Mouse (Mus musculus) liver, embryonic 16.5 days (tissue): ENCODE results near the gene Slc15a5. TPM values are rescaled to one million over a fixed set of nuclear protein-coding genes. Genes with fewer than 3 reads are reported as not detected.

Experiments
- ATAC-seq: fragments of 200-750 bp; cut with Nextera tagmentation; 2 replicates; pipeline ENCODE4 v1.8.0; 2017; ENCODE audit warnings: low read depth, mild to moderate bottlenecking, moderate number of reproducible peaks, moderate library complexity
- H3K27ac ChIP-seq: fragments of 300-500 bp; sonication (generic); 2 replicates; pipeline ENCODE4 v1.5.1; 2014; ENCODE audit warnings: mild to moderate bottlenecking, low read length
- H3K27me3 ChIP-seq: fragments of 300-500 bp; sonication (generic); 2 replicates; pipeline ENCODE4 v1.6.1; 2014; ENCODE audit warnings: low read depth, low read length, mixed read lengths; ENCODE audit not compliant: control insufficient read depth, insufficient read depth
- H3K36me3 ChIP-seq: fragments of 300-500 bp; sonication (generic); 2 replicates; pipeline ENCODE4 v1.6.1; 2014; ENCODE audit warnings: mild to moderate bottlenecking; ENCODE audit not compliant: control insufficient read depth, insufficient read depth
- H3K4me1 ChIP-seq: fragments of 300-500 bp; sonication (generic); 2 replicates; pipeline ENCODE4 v1.6.1; 2014; ENCODE audit warnings: low read depth, low read length, mixed read lengths; ENCODE audit not compliant: control insufficient read depth
- H3K4me2 ChIP-seq: fragments of 300-500 bp; sonication (generic); 2 replicates; pipeline ENCODE4 v1.6.1; 2014; ENCODE audit warnings: low read depth, low read length, mixed read lengths
- H3K4me3 ChIP-seq: fragments of 300-500 bp; sonication (generic); 2 replicates; pipeline ENCODE4 v1.5.1; 2014; ENCODE audit warnings: low read depth, mild to moderate bottlenecking, low read length
- H3K9ac ChIP-seq: fragments of 300-500 bp; sonication (generic); 2 replicates; pipeline ENCODE4 v1.6.1; 2014; ENCODE audit warnings: low read depth, low read length
- H3K9me3 ChIP-seq: fragments of 300-500 bp; sonication (generic); replicated peaks from 2 replicates; pipeline ENCODE4 v1.6.1; 2016; ENCODE audit warnings: low read length; ENCODE audit not compliant: control insufficient read depth
- WGBS: fragments of 180-500 bp; shearing (Covaris S2); extraction: QIAGEN DNeasy Blood & Tissue Kit; methylation state at CpG from one replicate; pipeline ENCODE4 v1.1.7; 2014; ENCODE audit not compliant: insufficient replicate concordance; 5-methylcytosine and 5-hydroxymethylcytosine counted together
- polyA plus RNA-seq: library from polyadenylated mRNA; unstranded; fragments of >200 nt; fragmentation: Nextera tagmentation; extraction: Ambion mirVana; gene quantifications from 2 replicates; pipeline ENCODE4 v1.2.1, GENCODE M21; 2015

Slc15a5 gene
- polyA plus RNA-seq, 1 experiment from 2014 or later, result not detected

DNA sequence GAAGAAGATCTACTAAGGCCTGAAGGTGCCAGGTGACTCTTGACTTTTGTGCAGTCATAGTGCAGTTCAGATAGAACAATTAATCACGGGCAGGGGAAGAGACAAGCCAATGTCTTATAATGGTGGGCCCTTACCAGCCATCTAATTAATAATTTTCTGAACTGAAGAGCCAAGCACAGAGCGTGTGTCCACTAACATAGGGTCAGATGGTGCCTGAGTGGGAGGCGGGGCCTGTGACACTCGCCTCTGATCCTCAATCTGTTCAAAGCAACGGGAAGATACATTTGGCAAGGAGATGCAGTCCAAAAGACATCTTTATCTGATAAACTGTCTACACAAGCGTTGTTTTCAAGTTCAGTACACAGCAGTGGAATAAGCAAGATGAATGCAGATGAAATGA, 122.1 kb downstream of the Slc15a5 start:
- whole genome bisulfite sequencing, result 63% methylated on average over 6 of the region's 6 CpGs
- no peak overlapping the region for H3K4me2 ChIP-seq
- H3K9me3 ChIP-seq, result no peaks in the 10 kb centered on the region
- no peak overlapping the region for H3K27ac ChIP-seq
- H3K4me3 ChIP-seq, result no peak overlapping the region
- no peak for ATAC-seq
- H3K4me1 ChIP-seq, result no peaks in the 10 kb centered on the region
- H3K9ac ChIP-seq, result no peak overlapping the region
- no peaks in the 10 kb centered on the region for H3K36me3 ChIP-seq
- no peaks in the 10 kb centered on the region for H3K27me3 ChIP-seq

DNA sequence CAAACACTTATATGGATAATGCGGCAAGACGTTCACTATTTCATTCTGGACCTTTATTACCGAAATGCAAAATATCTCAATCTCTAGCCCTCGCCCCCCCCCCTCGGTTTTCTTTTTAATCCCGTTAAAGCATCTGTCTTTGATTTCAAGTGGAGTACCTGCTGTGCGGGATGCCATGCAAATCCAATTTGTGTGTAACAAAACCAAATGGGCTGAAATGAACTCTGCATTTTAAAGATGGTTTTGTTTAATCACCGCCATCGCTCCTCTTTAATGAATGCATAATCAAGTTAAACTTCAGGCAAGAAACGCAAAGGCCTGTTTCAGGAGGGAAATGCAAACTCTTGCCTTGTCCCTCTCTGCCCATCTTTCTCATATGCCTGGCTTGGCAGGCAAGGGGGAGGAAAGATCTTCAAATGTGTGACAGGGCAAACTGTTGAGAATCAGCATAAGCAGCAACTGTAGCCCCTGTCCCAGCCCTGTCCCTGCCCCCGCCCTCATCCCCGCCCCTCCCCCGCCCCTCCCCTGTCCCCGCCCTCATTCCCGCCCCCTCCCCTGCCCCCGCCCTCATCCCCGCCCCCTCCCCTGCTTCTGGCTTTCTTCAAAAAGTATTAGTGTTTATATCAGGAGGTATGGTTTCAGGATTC, 122.8 kb downstream of the Slc15a5 start:
- H3K4me3 ChIP-seq, result no peak overlapping the region
- H3K27me3 ChIP-seq, result no peaks in the 10 kb centered on the region
- H3K4me1 ChIP-seq, result no peaks in the 10 kb centered on the region
- no peaks in the 10 kb centered on the region for H3K9me3 ChIP-seq
- no peak overlapping the region for H3K9ac ChIP-seq
- no peaks in the 10 kb centered on the region for H3K36me3 ChIP-seq
- ATAC-seq, result no peak
- 60% methylated on average over 12 of the region's 17 CpGs for WGBS
- no peak overlapping the region for H3K27ac ChIP-seq
- no peak overlapping the region for H3K4me2 ChIP-seq

DNA sequence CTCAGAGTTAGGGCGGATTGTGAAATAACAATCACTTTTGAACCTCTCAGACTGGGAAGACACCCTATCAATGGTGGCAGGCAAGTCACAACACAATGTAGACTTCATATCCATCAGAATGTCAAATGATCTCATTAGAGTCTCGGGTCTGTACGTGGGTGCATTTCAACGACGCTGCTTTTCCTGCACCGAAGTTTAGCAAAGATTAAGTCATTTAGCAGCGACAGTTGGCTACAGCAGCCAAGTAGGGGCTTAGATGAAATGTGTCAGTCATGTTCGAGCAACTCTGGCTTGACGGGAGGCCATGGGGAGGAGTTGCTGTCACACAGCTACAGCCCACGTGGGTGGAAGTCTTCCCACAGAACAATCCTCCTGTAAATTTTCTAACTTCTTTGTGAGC, 133.2 kb downstream of the Slc15a5 start:
- Histone ChIP-seq H3K9me3 (no peaks in the 10 kb centered on the region), H3K4me2 (no peak overlapping the region), H3K9ac (no peak overlapping the region), H3K4me3 (no peak overlapping the region), H3K4me1 (no peaks in the 10 kb centered on the region), H3K27me3 (no peaks in the 10 kb centered on the region), H3K36me3 (no peaks in the 10 kb centered on the region), H3K27ac (no peak overlapping the region)
- 59% methylated on average over 10 of the region's 10 CpGs for WGBS
- no peak for ATAC-seq

DNA sequence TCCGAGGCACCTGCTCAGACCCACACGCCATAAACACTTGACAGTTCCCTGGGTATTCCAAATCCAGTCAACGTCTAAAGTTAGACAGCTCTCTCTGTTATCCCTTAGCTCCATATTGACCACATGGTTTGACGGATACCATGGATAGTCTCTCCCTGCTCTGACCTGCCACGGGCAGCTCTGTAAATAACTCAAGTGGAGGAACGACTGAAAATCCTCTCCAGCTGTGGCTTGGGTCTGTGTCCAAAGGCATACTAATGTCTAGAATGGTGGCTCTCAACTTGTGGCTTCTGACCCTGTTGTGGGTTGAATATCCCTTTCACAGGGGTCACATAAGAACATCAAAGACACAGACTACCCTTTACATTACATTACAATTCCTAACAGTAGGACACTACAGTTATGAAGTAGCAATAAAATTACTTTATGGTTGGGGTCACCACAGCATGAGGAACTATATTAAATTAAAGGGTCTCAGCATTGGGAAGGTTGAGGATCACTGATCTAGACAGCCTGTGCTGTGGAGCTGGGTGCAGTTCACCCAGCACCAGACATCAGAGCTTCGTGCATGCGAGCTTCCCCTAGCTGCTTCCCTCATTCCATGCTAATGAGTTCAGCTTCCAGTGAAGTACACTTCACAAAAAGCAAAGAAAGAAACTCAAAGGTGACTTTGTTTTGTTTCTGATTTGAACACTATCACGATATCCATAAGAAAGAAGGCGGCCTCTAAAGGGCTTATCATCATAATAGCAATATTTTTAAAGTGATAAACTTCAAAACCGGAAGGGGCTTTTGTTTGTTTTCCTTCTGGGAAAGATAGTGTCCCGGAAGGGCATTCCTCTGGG, 139.1 kb downstream of the Slc15a5 start:
- no peak overlapping the region for H3K9ac ChIP-seq
- no peaks in the 10 kb centered on the region for H3K4me1 ChIP-seq
- H3K27me3 ChIP-seq, result no peaks in the 10 kb centered on the region
- H3K27ac ChIP-seq, result no peak overlapping the region
- H3K9me3 ChIP-seq, result no peaks in the 10 kb centered on the region
- 45% methylated on average over 12 of the region's 12 CpGs for WGBS
- H3K4me3 ChIP-seq, result no peak overlapping the region
- no peaks in the 10 kb centered on the region for H3K36me3 ChIP-seq
- ATAC-seq, result no peak
- H3K4me2 ChIP-seq, result no peak overlapping the region

DNA sequence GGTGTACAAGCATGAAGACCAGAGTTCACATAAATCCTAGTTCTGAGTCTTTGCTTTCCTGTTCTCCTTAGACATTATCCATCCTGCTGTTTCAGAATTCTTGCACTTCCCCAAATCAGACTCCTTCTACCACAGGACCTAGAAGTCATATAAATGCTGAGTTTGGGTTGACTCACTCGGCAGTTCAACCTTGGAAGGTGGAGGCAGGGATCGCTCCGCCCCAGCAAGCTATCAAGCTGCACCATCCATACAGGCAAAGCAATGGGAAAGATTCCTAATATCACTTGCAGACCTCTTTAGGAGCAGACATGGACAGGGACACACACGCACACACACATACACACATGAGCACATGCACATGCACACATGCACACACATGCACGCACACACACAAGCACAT, 142.2 kb downstream of the Slc15a5 start:
- Histone ChIP-seq H3K9ac (no peak overlapping the region), H3K4me1 (no peaks in the 10 kb centered on the region), H3K27me3 (no peaks in the 10 kb centered on the region), H3K9me3 (no peaks in the 10 kb centered on the region), H3K4me3 (no peak overlapping the region), H3K27ac (no peak overlapping the region), H3K4me2 (no peak overlapping the region), H3K36me3 (no peaks in the 10 kb centered on the region)
- WGBS, result 73% methylated on average over 5 of the region's 5 CpGs
- no peak for ATAC-seq

DNA sequence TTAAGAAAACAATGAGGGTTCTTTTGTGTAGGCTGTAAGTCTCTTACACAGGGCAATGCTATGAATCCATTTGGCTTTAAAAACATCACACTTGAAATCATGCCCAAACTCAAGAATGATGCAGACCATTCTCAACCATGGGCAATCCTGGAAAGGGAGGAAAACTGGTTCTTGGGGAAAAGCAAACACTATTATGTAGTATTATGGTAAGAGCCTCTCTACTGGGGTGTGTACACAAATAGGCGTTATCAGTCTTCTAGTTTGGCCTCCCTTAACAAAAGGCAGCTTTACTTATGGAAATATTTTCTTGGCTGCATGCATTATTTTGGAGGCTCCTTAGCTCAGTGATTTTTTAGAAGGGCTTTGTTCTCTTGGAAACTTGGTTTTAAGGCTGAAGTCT, 143.4 kb downstream of the Slc15a5 start:
- no peaks in the 10 kb centered on the region for H3K4me1 ChIP-seq
- H3K27ac ChIP-seq, result no peak overlapping the region
- H3K9me3 ChIP-seq, result no peaks in the 10 kb centered on the region
- H3K4me2 ChIP-seq, result no peak overlapping the region
- ATAC-seq, result no peak
- H3K4me3 ChIP-seq, result no peak overlapping the region
- no peaks in the 10 kb centered on the region for H3K27me3 ChIP-seq
- 50% methylated on average over 1 of the region's 1 CpGs for WGBS
- H3K36me3 ChIP-seq, result no peaks in the 10 kb centered on the region
- H3K9ac ChIP-seq, result no peak overlapping the region

DNA sequence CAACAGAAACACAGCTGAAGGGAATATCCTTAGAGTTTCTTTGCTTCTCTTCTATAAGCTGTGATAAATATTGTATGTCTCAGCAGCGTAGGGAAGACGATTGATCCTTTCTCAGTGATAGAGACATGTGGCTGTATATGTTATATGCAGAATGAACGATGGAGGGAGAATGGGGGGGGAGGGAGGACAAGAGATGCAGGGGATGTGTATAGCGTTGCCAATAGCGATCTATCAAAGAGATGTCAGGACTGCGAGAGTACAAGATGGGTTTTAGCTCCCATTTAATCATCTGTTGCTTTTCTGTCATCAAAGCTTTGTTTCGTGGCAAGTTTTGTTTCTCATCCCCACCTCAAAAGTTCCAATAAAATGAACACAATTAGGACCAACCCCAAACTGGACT, 143.9 kb downstream of the Slc15a5 start:
- ATAC-seq, result no peak
- Histone ChIP-seq H3K9ac (no peak overlapping the region), H3K9me3 (no peaks in the 10 kb centered on the region), H3K36me3 (no peaks in the 10 kb centered on the region), H3K4me3 (no peak overlapping the region), H3K27me3 (no peaks in the 10 kb centered on the region), H3K4me2 (no peak overlapping the region), H3K4me1 (no peaks in the 10 kb centered on the region), H3K27ac (no peak overlapping the region)
- WGBS, result 70% methylated on average over 7 of the region's 7 CpGs

DNA sequence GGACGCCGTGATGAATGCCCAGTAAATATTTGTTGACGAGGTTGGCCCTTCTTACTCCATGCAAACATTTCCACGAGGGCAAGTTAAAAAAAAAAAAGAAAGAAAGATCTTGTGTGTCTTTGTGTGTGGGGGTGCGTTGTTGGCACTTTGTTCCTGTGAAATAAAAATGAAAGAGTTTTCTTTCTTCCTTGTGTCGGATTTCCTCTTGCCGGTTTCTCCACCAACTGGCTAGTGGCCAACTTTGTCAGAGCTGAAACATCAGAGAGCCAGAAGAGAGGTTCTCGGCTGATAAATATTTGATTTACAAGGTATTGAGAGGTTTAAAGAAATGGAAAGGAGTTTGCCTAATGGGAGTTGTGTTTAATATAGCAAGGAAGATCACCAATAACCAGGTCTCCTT, 144.4 kb downstream of the Slc15a5 start:
- 57% methylated on average over 8 of the region's 8 CpGs for WGBS
- no peaks in the 10 kb centered on the region for H3K36me3 ChIP-seq
- H3K9ac ChIP-seq, result no peak overlapping the region
- no peaks in the 10 kb centered on the region for H3K27me3 ChIP-seq
- ATAC-seq, result no peak
- no peaks in the 10 kb centered on the region for H3K4me1 ChIP-seq
- no peak overlapping the region for H3K27ac ChIP-seq
- H3K4me3 ChIP-seq, result no peak overlapping the region
- no peak overlapping the region for H3K4me2 ChIP-seq
- no peaks in the 10 kb centered on the region for H3K9me3 ChIP-seq

DNA sequence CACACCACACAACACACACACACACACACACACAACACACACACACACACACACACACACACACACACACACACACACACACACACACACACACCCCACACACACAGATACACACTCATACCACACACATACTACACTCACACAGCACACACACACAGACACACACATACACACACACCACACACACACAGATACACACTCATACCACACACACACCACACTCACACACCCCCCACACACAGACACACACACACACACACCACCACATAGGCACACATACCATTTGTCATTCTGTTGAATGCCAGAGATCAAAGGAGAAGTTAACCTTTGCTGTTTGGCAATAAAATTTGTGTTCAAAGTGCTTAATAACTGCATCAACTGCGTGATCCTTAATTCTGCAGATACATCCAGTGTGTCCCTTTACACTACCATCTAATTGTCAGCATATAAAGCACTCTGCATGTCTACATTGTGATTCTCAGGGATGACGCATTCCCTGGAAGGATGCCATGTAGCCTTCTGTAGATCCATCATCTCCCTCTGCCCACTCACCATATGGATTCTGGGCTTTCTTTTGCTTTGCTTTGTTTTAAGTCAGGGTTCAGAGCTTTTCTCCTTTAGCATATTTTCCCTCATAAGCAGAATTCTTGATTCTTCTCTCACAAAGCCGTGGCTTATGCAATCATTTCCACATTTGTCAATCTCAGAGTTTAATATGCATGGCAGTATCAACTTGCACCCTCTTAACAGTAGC, 145.0 kb downstream of the Slc15a5 start:
- no peaks in the 10 kb centered on the region for H3K27me3 ChIP-seq
- H3K36me3 ChIP-seq, result no peaks in the 10 kb centered on the region
- no peak for ATAC-seq
- no peak overlapping the region for H3K9ac ChIP-seq
- H3K27ac ChIP-seq, result no peak overlapping the region
- H3K9me3 ChIP-seq, result no peaks in the 10 kb centered on the region
- no peak overlapping the region for H3K4me3 ChIP-seq
- WGBS, result 62% methylated on average over 3 of the region's 3 CpGs
- H3K4me2 ChIP-seq, result no peak overlapping the region
- H3K4me1 ChIP-seq, result no peaks in the 10 kb centered on the region
